Mouse (Mus musculus) CH12F3 (cell line): ENCODE measurements around the gene Rab11fip3.
"Not testable (repeated sequence)": the region's sequence is repeated elsewhere in the genome, so short reads cannot be mapped to it uniquely, and the experiment has no call there.

Source experiments
- in situ Hi-C: fragments of 300-500 bp; cut with MboI; formaldehyde crosslinking; loops from 2 replicates; pipeline ENCODE4 v1.14.3; 2020; ENCODE audit warnings: low sequenced_read_pairs

The Rab11fip3 gene

GRCm38 (mm10) chr17:26068831-26069739 is at the start of gene Rab11fip3:
Rab11fip3 (minus strand) TSS chr17:26069555.
- in situ Hi-C loops, result no loop called here

- in situ Hi-C loops, result no loop called here
Observed at GRCm38 (mm10) chr17:26116503-26117258, 47.3 kb upstream of the Rab11fip3 start.

- in situ Hi-C loops, result no loop called here
Observed at GRCm38 (mm10) chr17:26115956-26116487, 46.7 kb upstream of the Rab11fip3 start.

DNA sequence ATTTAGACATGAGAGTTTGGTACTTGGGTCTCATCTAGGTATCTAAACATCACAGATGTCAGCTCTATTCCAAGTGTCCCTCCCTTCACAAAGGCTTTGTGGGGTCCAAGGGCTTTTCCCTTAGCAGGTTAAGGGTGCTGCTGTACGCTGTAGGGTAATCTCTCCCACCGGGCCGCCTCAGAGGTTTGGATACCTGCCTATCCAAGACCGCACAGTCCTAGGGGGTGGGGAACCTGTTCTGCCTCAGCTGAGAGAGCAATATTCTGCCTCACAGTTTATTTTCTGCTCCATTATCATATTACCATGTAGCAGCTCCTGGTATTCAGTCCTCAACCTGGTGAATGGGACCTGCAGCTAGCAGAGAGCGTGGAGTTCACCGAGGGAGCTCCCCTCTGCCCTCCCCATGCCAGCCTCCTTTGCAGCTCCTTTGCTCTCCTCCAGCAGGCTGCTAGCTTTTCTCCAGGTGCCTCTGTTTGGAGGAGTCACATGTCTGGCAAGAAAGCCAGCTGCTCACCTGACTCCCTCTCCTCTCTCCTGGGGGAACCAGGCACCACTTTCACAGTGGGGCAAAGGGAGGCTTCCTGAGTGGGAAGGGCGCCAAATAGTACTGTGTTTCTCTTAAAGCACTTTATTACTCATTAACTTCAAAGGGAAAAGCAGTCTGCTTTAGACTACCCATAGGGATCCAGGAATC is 46.0 kb upstream of the Rab11fip3 start:
- in situ Hi-C loops, result no loop called here

- in situ Hi-C loops, result not testable (repeated sequence)
Observed at GRCm38 (mm10) chr17:26114461-26114860, 45.1 kb upstream of the Rab11fip3 start.

DNA sequence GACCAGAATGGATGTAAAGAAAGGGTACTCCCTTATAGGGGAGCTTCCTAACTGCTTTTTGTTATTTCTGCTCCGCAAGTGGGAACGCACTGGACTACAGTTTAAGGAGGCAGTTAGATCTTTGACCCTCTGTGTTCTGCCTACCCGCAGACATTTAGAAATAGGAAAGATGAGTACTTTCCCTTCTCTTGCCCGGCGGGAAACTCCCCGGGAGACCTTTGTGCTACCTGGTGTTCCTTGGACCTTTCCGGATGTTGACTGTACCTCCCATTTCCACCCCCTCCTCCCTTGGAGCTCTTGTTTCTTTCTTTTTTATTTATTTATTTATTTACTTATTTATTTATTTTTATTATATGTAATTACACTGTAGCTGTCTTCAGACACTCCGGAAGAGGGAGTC is 44.7 kb upstream of the Rab11fip3 start:
- in situ Hi-C loops, result no loop called here

GRCm38 (mm10) chr17:26113181-26113948 is 44.0 kb upstream of the Rab11fip3 start, which contains the start of gene Tmem8:
Tmem8 (plus strand) TSS chr17:26113299.
- in situ Hi-C loops, result no loop called here

DNA sequence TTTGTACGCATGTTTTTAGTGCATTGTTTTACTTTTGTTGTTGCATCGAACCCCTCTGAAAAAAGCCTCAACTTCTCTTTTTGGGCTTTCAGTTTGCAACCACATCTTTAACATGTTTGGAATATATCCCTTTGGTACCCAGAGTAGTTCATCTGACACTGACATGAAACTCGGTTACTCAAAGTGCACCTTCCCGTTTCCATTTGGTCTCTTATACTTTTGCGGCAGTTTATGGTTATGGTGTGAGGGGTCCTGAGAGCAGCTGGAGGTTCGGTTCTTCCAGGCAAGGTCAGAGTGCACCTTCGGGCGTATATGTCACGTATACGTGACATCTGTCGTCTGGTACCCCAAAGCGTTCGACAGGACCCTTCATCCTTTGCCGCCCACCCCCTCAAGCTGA is 43.4 kb upstream of the Rab11fip3 start:
- in situ Hi-C loops, result no loop called here

DNA sequence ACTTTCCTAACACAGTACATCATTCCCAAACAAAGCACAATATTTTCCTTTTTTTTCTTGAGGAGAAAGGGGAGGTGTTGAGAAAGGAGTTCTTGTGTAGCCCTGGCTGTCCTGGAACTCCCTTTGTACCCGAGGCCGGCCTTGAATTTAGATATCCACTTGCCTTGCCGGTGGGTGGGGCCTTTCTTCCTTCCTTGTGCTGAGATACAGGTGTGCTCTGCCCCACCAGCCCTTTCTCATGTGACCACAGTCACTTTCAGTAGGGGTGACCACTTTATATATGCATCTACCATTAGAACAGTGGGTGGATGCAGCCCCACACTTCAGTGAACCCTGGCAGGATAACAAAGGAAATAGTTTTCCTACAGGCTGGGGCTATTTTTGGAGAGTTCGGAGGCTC is 42.4 kb upstream of the Rab11fip3 start:
- in situ Hi-C loops, result no loop called here

DNA sequence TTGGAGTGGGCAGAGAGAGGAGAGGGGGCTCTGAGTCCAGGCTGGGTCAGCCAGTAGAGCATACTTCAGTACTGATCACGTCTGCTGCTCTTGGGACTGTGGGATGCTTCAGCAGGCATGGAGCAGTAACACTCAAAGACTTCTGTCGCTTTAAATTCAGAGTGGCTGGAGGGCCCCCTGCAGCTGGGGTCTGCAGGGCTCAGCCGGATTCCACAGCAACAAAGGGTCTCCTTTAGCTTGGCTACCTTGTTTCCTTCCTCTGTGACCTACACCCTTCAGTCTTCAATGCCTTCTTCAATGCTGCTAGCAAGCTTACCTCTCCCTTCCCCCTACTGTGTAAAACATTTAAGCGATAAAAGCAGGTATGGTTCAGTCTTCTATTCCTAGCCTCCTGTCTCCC is 41.7 kb upstream of the Rab11fip3 start:
- in situ Hi-C loops, result no loop called here

- in situ Hi-C loops, result no loop called here
Observed at GRCm38 (mm10) chr17:26110156-26110555, 40.8 kb upstream of the Rab11fip3 start.

GRCm38 (mm10) chr17:26105619-26106018 is 36.3 kb upstream of the Rab11fip3 start:
- in situ Hi-C loops, result no loop called here

DNA sequence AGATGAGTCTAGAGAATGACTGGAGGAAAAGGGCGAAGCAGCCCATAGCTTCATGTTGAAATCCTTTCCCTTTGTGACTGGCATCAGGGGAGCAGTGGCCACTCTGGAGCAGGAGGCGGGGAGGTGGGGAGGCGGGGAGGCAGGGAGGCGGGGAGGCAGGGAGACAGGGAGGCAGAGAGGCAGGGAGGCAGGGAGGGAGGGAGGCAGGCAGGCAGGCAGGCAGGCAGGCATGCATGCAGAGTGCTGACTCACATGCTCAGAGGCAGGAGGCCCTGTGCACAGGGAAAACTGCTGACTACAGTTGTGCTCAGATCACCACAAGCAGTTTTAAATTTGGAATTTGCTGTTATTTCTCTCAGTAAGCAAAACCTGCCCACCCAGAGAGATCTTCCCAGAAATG is 32.1 kb upstream of the Rab11fip3 start:
- in situ Hi-C loops, result no loop called here

DNA sequence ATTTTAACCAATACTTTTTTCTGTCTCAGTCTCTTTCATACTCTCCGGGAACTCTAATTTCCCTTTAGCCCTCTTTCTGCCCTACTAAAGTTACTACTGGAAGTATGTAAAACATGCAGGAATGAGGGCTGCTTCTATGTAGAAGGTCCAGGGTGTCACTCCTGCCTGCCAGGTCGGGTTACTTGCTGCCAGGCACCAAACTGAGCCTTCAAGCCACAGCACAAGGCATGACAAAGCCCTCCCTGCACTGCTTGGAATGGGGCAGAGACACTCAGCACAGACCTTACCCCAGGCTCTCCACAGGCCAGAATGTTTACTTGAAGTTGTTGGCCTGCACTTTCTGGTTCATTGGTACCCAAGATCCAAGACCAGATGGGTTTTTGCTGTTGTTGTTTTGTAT is 30.8 kb upstream of the Rab11fip3 start:
- in situ Hi-C loops, result no loop called here

DNA sequence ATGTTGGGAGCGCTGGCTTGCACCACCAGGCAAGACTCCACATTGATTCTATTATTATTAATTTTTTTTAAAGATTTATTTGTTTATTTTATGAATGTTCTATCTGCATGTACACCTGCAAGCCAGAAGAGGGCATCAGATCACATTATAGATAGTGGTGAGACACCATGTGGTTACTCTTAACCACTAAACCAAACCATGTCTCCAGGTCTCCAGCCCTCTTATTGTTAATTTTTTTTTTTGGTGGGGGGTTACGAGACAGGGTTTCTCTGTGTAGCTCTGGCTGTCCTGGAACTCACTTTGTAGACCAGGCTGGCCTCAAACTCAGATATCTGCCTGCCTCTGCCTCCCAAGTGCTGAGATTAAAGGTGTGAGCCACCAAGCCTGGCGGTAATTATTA is 30.0 kb upstream of the Rab11fip3 start:
- in situ Hi-C loops, result loop anchor here (10.0 kb wide), 1 partner anchor 205 kb away; no protein-coding TSS in a partner anchor

- in situ Hi-C loops, result loop anchor here (10.0 kb wide), 1 partner anchor 204 kb away; no protein-coding TSS in a partner anchor
Observed at GRCm38 (mm10) chr17:26098461-26098860, 29.1 kb upstream of the Rab11fip3 start.

DNA sequence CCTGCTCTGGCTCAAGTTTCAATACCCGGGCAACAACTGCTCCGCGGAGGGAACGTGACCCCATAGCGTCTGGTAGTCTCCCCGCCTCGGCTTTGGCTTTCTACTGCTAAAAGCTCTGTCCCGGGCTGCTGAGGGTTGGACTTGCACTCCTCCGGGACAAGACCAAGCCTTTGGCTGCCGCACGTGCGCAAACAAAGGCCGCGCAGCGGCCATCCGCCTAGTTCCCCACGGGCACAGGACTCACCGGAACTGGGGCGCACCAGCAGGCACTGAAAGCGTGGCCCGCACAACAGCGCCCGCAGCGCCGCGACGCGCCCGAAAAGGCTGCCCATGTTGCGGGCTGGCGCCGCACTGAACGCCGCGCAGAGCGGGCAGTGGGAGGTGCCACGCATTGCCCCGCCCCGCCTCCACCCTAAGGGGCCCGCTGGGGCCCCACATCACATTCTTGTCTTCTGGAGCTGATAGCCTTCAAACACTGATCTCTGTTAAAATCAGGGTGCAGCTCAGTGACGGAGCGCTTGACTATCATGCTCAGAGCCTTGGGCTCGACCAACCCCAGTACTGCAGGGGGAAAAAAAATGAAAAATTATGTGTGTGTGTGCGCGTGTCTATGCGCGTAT is 25.9 kb upstream of the Rab11fip3 start, which contains the start of gene Nme4:
TSS of gene Nme4 (minus strand) at position 482 of the 620 bp plus-strand sequence.
- in situ Hi-C loops, result loop anchor here (10.0 kb wide), 1 partner anchor 200 kb away; no protein-coding TSS in a partner anchor

GRCm38 (mm10) chr17:26094531-26095110 is 25.3 kb upstream of the Rab11fip3 start:
- in situ Hi-C loops, result loop anchor here (10.0 kb wide), 1 partner anchor 200 kb away; no protein-coding TSS in a partner anchor
